8 mouse cellular contexts compared by ENCODE assay signal in genomic region chr7:45413113-45413863, GRCm38 (mm10). TPM values are rescaled to one million over a fixed set of nuclear protein-coding genes. Genes with fewer than 3 reads are reported as not detected.
DNase-seq lines count a peak whose midpoint lies in the region; ATAC-seq and TF ChIP-seq lines count a peak whose summit lies in the region.

Ntf5 (plus strand) TSS chr7:45413695.

- H3K9ac ChIP-seq in kidney, embryonic 16.5 days (replicated peaks; ENCODE audit: low read length) = peak within 1 kb of the TSS; percentile 77
- H3K9ac ChIP-seq in hindbrain, embryonic 15.5 days = peak within 1 kb of the TSS; percentile 43
- peak within 1 kb of the TSS; percentile 56 for H3K9ac ChIP-seq in lung, embryonic 14.5 days

- no peak for TF ChIP-seq POLR2A in cerebellum, adult 2 months (IDR thresholded peaks at IDR 0.05; ENCODE audit: borderline replicate concordance, insufficient read depth, low read length)

- TF ChIP-seq CTCF in lung, embryonic 14.5 days (IDR thresholded peaks at IDR 0.05; ENCODE audit: low read depth) = no peak
- no peak for TF ChIP-seq CTCF in cerebellum, adult 2 months (IDR thresholded peaks at IDR 0.05; ENCODE audit: borderline replicate concordance, insufficient read depth, low read depth, low read length)

- no peak within 1 kb of the TSS for H3K27ac ChIP-seq in kidney, embryonic 16.5 days (ENCODE audit: low read length)
- H3K27ac ChIP-seq in embryonic facial prominence, embryonic 10.5 days (replicated peaks) = peak within 1 kb of the TSS; percentile 77
- no peak within 1 kb of the TSS for H3K27ac ChIP-seq in hindbrain, embryonic 15.5 days (replicated peaks)
- peak within 1 kb of the TSS; percentile 72 for H3K27ac ChIP-seq in lung, embryonic 14.5 days (ENCODE audit: low read depth)
- no peak within 1 kb of the TSS for H3K27ac ChIP-seq in cerebellum, adult 2 months (ENCODE audit: insufficient read depth, low read length)

- no peak for DNase-seq in kidney, adult 18-20 months
- DNase-seq in embryonic facial prominence, embryonic 10.5 days (ENCODE audit: low spot score) = peak; percentile 77
- DNase-seq in lung, embryonic 14.5 days = peak; percentile 76
- DNase-seq in retina, postnatal 1 day = peak; percentile 63
- DNase-seq in cerebellum, adult 2 months = no peak
- no peak for DNase-seq in left cerebral cortex, postnatal 36 days (ENCODE audit: low spot score in 2 of 2)

- intact Hi-C loops in left cerebral cortex, postnatal 36 days (cut with DNase I) = no loop called here

- no peaks in the 10 kb centered on the region for H3K9me3 ChIP-seq in kidney, embryonic 16.5 days (ENCODE audit: low read length)
- H3K9me3 ChIP-seq in embryonic facial prominence, embryonic 10.5 days = no peaks in the 10 kb centered on the region
- H3K9me3 ChIP-seq in hindbrain, embryonic 15.5 days = no peaks in the 10 kb centered on the region
- H3K9me3 ChIP-seq in lung, embryonic 14.5 days (ENCODE audit: low read depth, low read length) = no peaks in the 10 kb centered on the region

- peak within 1 kb of the TSS; percentile 93 for H3K4me2 ChIP-seq in kidney, embryonic 16.5 days (replicated peaks; ENCODE audit: low read depth, low read length)
- H3K4me2 ChIP-seq in hindbrain, embryonic 15.5 days = peak within 1 kb of the TSS; percentile 85
- peak within 1 kb of the TSS; percentile 90 for H3K4me2 ChIP-seq in lung, embryonic 14.5 days

- H3K4me3 ChIP-seq in kidney, embryonic 16.5 days (ENCODE audit: low read length) = peak within 1 kb of the TSS; percentile 65
- H3K4me3 ChIP-seq in embryonic facial prominence, embryonic 10.5 days = peak within 1 kb of the TSS; percentile 70
- H3K4me3 ChIP-seq in hindbrain, embryonic 15.5 days = peak within 1 kb of the TSS; percentile 49
- H3K4me3 ChIP-seq in lung, embryonic 14.5 days (ENCODE audit: low read depth, low read length) = peak within 1 kb of the TSS; percentile 54
- H3K4me3 ChIP-seq in cerebellum, adult 2 months (replicated peaks; ENCODE audit: insufficient read depth, low read depth, low read length) = no peak within 1 kb of the TSS

- peak; percentile 60 for ATAC-seq in kidney, embryonic 16.5 days (ENCODE audit: low FRiP score, low TSS enrichment)
- ATAC-seq in hindbrain, embryonic 15.5 days (ENCODE audit: low FRiP score, low read depth) = peak; percentile 30
- ATAC-seq in lung, embryonic 14.5 days (ENCODE audit: insufficient read depth) = peak; percentile 67

- peaks cover 26% of the 10 kb centered on the region for H3K4me1 ChIP-seq in kidney, embryonic 16.5 days (ENCODE audit: insufficient read depth, low read length)
- H3K4me1 ChIP-seq in embryonic facial prominence, embryonic 10.5 days = peaks cover 38% of the 10 kb centered on the region
- H3K4me1 ChIP-seq in hindbrain, embryonic 15.5 days (replicated peaks) = peaks cover 18% of the 10 kb centered on the region
- peaks cover 13% of the 10 kb centered on the region; the same call in 1 of the 2 replicates for H3K4me1 ChIP-seq in lung, embryonic 14.5 days (ENCODE audit: insufficient read depth)
- no peaks in the 10 kb centered on the region for H3K4me1 ChIP-seq in cerebellum, adult 2 months (ENCODE audit: control insufficient read depth, insufficient read depth, low read length)

- H3K36me3 ChIP-seq in kidney, embryonic 16.5 days (ENCODE audit: insufficient read depth, low read length) = no peaks in the 10 kb centered on the region
- H3K36me3 ChIP-seq in embryonic facial prominence, embryonic 10.5 days (replicated peaks) = no peaks in the 10 kb centered on the region
- H3K36me3 ChIP-seq in hindbrain, embryonic 15.5 days = no peaks in the 10 kb centered on the region
- H3K36me3 ChIP-seq in lung, embryonic 14.5 days (ENCODE audit: insufficient read depth) = no peaks in the 10 kb centered on the region

- WGBS in kidney, embryonic 16.5 days = 2% methylated on average over 44 of the region's 45 CpGs
- 4% methylated on average over 45 of the region's 45 CpGs for WGBS in embryonic facial prominence, embryonic 10.5 days
- 4% methylated on average over 34 of the region's 45 CpGs for WGBS in hindbrain, embryonic 15.5 days
- WGBS in lung, embryonic 14.5 days = 1% methylated on average over 45 of the region's 45 CpGs
- WGBS in cerebellum, adult 2 months = 4% methylated on average over 44 of the region's 45 CpGs

- peaks cover 88% of the 10 kb centered on the region for H3K27me3 ChIP-seq in kidney, embryonic 16.5 days (ENCODE audit: insufficient read depth, low read length)
- H3K27me3 ChIP-seq in embryonic facial prominence, embryonic 10.5 days (replicated peaks; ENCODE audit: low read depth, poor library complexity, severe bottlenecking) = peaks cover 100% of the 10 kb centered on the region
- H3K27me3 ChIP-seq in hindbrain, embryonic 15.5 days = peaks cover 96% of the 10 kb centered on the region
- H3K27me3 ChIP-seq in lung, embryonic 14.5 days (ENCODE audit: insufficient read depth, low read length) = peaks cover 74% of the 10 kb centered on the region
- H3K27me3 ChIP-seq in cerebellum, adult 2 months (ENCODE audit: control insufficient read depth, insufficient read depth, low read length) = no peaks in the 10 kb centered on the region; the same call in 1 of the 2 replicates

RNA-seq across cellular contexts. Expression of gene Ntf5, which starts in this region (rescaled TPM):
- polyA plus RNA-seq in kidney, embryonic 16.5 days (2015; fragmentation: Nextera tagmentation; extraction: Ambion mirVana) = 1.5 and 1.6 TPM in 2 replicates
- 2.8 TPM in 2 replicates for polyA plus RNA-seq in embryonic facial prominence, embryonic 10.5 days (2016; fragmentation: Nextera tagmentation; extraction: Ambion mirVana)
- 0.17 TPM in 1 of 2 replicates, not detected in the other for polyA plus RNA-seq in hindbrain, embryonic 15.5 days (2015; fragmentation: Nextera tagmentation; extraction: Ambion mirVana)
- 1.9 and 2.2 TPM in 2 replicates for polyA plus RNA-seq in lung, embryonic 14.5 days (2014; fragmentation: Nextera tagmentation; extraction: Ambion mirVana)
- polyA plus RNA-seq in cerebellum, adult 2 months (2012; rRNA removed) = 0.07 and 0.29 TPM in 2 replicates
- total RNA-seq in left cerebral cortex, postnatal 36 days (2021) = not detected

Comparison
In these comparisons a context has a peak if more than half of its experiments do, and no peak if none do; other contexts are left out.
1. Peak in ATAC-seq, H3K4me3 ChIP-seq, H3K9ac ChIP-seq and H3K4me2 ChIP-seq in hindbrain, embryonic 15.5 days; RNA of the gene not detected or under 1 TPM.
2. H3K27ac ChIP-seq: peak in embryonic facial prominence, embryonic 10.5 days (single experiment) and lung, embryonic 14.5 days (single experiment); none in kidney, embryonic 16.5 days (single experiment), hindbrain, embryonic 15.5 days (single experiment) and cerebellum, adult 2 months (single experiment).
3. DNase-seq: peak in embryonic facial prominence, embryonic 10.5 days (single experiment), lung, embryonic 14.5 days (single experiment) and retina, postnatal 1 day (single experiment); none in kidney, adult 18-20 months (single experiment), cerebellum, adult 2 months (0 of 2) and left cerebral cortex, postnatal 36 days (0 of 2).
4. Peak in every context shown above with its lines, with median percentiles within 50 percentile points of each other: ATAC-seq, H3K4me2 ChIP-seq and H3K9ac ChIP-seq.